Mouse (Mus musculus): Measurements from ENCODE around the gene Cmc1. TPM values are rescaled to one million over a fixed set of nuclear protein-coding genes. Genes with fewer than 3 reads are reported as not detected.

Gene Cmc1
- total and polyA plus RNA-seq, 3 experiments, result 17.1 to 21.6 (median 18.0) TPM

GRCm38 (mm10) chr9:118099395-118099794 is 50.6 kb downstream of the Cmc1 start:
- Histone ChIP-seq H3K4me1 (ENCODE audit: control insufficient read depth in 1 of 2, insufficient read depth in 2 of 2) (peaks cover 2 to 8% of the 10 kb centered on the region in 2 experiments; a peak in 2 of 4 replicates), H3K27me3 (replicated peaks) (no peaks in the 10 kb centered on the region), H3K4me3 (replicated peaks in 1 of 3; ENCODE audit: low read depth in 2 of 3, low read length in 2 of 3, poor library complexity in 1 of 3) (no peak overlapping the region), H3K4me2 (ENCODE audit: insufficient read depth, low read depth, poor library complexity, severe bottlenecking) (no peak overlapping the region), H3K9me3 (replicated peaks; ENCODE audit: low read length) (peaks cover 5% of the 10 kb centered on the region), H3K27ac (ENCODE audit: insufficient read depth, low read depth) (no peak overlapping the region), H3K36me3 (replicated peaks in 1 of 2; ENCODE audit: control insufficient read depth in 1 of 2, insufficient read depth in 1 of 2, low read length in 1 of 2) (peaks cover 0 to 2% of the 10 kb centered on the region in 2 experiments), H3K9ac (ENCODE audit: insufficient read depth, low read depth) (no peak overlapping the region), H3K79me2 (replicated peaks; ENCODE audit: control insufficient read depth, extremely low read depth, insufficient read depth, poor library complexity, severe bottlenecking) (no peaks in the 10 kb centered on the region; the same call in 1 of the 2 replicates)
- dilution Hi-C loops (cut with MboI; ENCODE audit: extremely low pct_ligation_motif_present, extremely low pct_unique_long_range_greater_than_20kb, low sequenced_read_pairs), result no loop called here
- in situ Hi-C loops (cut with MboI; ENCODE audit: low pct_ligation_motif_present, low pct_unique_long_range_greater_than_20kb, low sequenced_read_pairs), result no loop called here
- DNase-seq (ENCODE audit: extremely low read depth), result peak; percentile 47
- TF ChIP-seq JUND (conservative IDR thresholded peaks at IDR 0.05; ENCODE audit: low read depth, low read length), result peak; percentile 41; the same call in 1 of the 2 replicates
- peak; percentile 41 to 89; a peak in 3 of 4 replicates for TF ChIP-seq CTCF (conservative IDR thresholded peaks at IDR 0.05 in 1 of 2, IDR thresholded peaks at IDR 0.05 in 1 of 2; ENCODE audit: low read depth in 2 of 2, low read length in 2 of 2)
- no peak for TF ChIP-seq TCF12 (IDR thresholded peaks at IDR 0.05; ENCODE audit: low read depth, low read length)
- TF ChIP-seq ETS1 (conservative IDR thresholded peaks at IDR 0.05; ENCODE audit: low read depth, low read length), result no peak
- no peak for TF ChIP-seq BHLHE40 (IDR thresholded peaks at IDR 0.05; ENCODE audit: low read depth, low read length)
- peak; percentile 18; the same call in 1 of the 2 replicates for TF ChIP-seq ZNF384 (IDR thresholded peaks at IDR 0.05; ENCODE audit: low read depth, low read length)
- TF ChIP-seq ZC3H11A (IDR thresholded peaks at IDR 0.05; ENCODE audit: low read depth, low read length), result peak; percentile 79
- TF ChIP-seq RAD21 (IDR thresholded peaks at IDR 0.05; ENCODE audit: low read depth, low read length), result peak; percentile 96
- no peak for TF ChIP-seq HCFC1 (IDR thresholded peaks at IDR 0.05; ENCODE audit: low read depth, low read length)
- no peak for TF ChIP-seq RCOR1 (conservative IDR thresholded peaks at IDR 0.05; ENCODE audit: low read depth, low read length)
- TF ChIP-seq NELFE (IDR thresholded peaks at IDR 0.05; ENCODE audit: low read depth, low read length), result no peak
- TF ChIP-seq E2F4 (IDR thresholded peaks at IDR 0.05; ENCODE audit: insufficient replicate concordance, low read depth, low read length), result no peak
- no peak for TF ChIP-seq UBTF (IDR thresholded peaks at IDR 0.05; ENCODE audit: low read depth, low read length)
- TF ChIP-seq SMC3 (IDR thresholded peaks at IDR 0.05; ENCODE audit: low read depth, low read length), result peak; percentile 87
- no peak for TF ChIP-seq ZMIZ1 (IDR thresholded peaks at IDR 0.05; ENCODE audit: low read depth, low read length)
- TF ChIP-seq USF2 (conservative IDR thresholded peaks at IDR 0.05; ENCODE audit: low read depth, low read length), result no peak
- no peak for TF ChIP-seq PAX5 (IDR thresholded peaks at IDR 0.05; ENCODE audit: low read length)
- no peak for TF ChIP-seq SIN3A (IDR thresholded peaks at IDR 0.05; ENCODE audit: low read length)
- no peak for TF ChIP-seq KAT2A (IDR thresholded peaks at IDR 0.05; ENCODE audit: insufficient replicate concordance, low read length)
- no peak for TF ChIP-seq MEF2A (IDR thresholded peaks at IDR 0.05; ENCODE audit: borderline replicate concordance, low read depth, low read length)
- no peak for TF ChIP-seq CHD1 (IDR thresholded peaks at IDR 0.05; ENCODE audit: low read depth, low read length)
- TF ChIP-seq EP300 (IDR thresholded peaks at IDR 0.05; ENCODE audit: low read length), result no peak
- no peak for TF ChIP-seq NRF1 (IDR thresholded peaks at IDR 0.05; ENCODE audit: low read depth, low read length)
- no peak for TF ChIP-seq USF1 (IDR thresholded peaks at IDR 0.05; ENCODE audit: low read depth, low read length)
- TF ChIP-seq GABPA (IDR thresholded peaks at IDR 0.05; ENCODE audit: insufficient replicate concordance, low read depth, low read length), result no peak
- no peak for TF ChIP-seq MAZ (IDR thresholded peaks at IDR 0.05; ENCODE audit: low read depth, low read length)
